Mouse (Mus musculus): ENCODE results near the gene Obp2a. TPM values are rescaled to one million over a fixed set of nuclear protein-coding genes. Genes with fewer than 3 reads are reported as not detected.
"Not testable (repeated sequence)": the region's sequence is repeated elsewhere in the genome, so short reads cannot be mapped to it uniquely, and the experiment has no call there.

Obp2a gene
- total RNA-seq, 2 experiments from 2014 or later: not detected

GRCm38 (mm10) chr2:25709056-25709455, 9.2 kb downstream of the Obp2a start:
- ATAC-seq (ENCODE audit: poor library complexity, severe bottlenecking): not testable (repeated sequence)

GRCm38 (mm10) chr2:25709791-25710190, 9.9 kb downstream of the Obp2a start:
- ATAC-seq (ENCODE audit: poor library complexity, severe bottlenecking): not testable (repeated sequence)

- not testable (repeated sequence) for ATAC-seq (ENCODE audit: poor library complexity, severe bottlenecking)
Observed at GRCm38 (mm10) chr2:25711641-25712040, 11.8 kb downstream of the Obp2a start.

GRCm38 (mm10) chr2:25717222-25717621, 17.4 kb downstream of the Obp2a start:
- ATAC-seq (ENCODE audit: poor library complexity, severe bottlenecking): no peak

- no peak for ATAC-seq (ENCODE audit: poor library complexity, severe bottlenecking)
Observed at GRCm38 (mm10) chr2:25733199-25733930, 33.5 kb downstream of the Obp2a start.

GRCm38 (mm10) chr2:25736709-25737108, 36.9 kb downstream of the Obp2a start, which contains the start of gene Obp2b:
Gene Obp2b (plus strand): TSS chr2:25737009.
- ATAC-seq (ENCODE audit: poor library complexity, severe bottlenecking): not testable (repeated sequence)

- ATAC-seq (ENCODE audit: poor library complexity, severe bottlenecking): no peak
Observed at GRCm38 (mm10) chr2:25741671-25742070, 41.8 kb downstream of the Obp2a start.

Other genes with a start within 250 kb of the Obp2a start
- not detected in 2 replicates for gene Clic3, start 243.2 kb upstream of the Obp2a start, total RNA-seq (2015)
- not detected in 2 replicates for gene Clic3, start 243.2 kb upstream of the Obp2a start, total RNA-seq (2017)
- 36.3 and 36.5 TPM in 2 replicates for gene Paxx, start 238.9 kb upstream of the Obp2a start, total RNA-seq (2015)
- gene Paxx, start 238.9 kb upstream of the Obp2a start, total RNA-seq (2017): 25.7 and 29.6 TPM in 2 replicates
- not detected in 2 replicates for gene Ptgds, start 230.0 kb upstream of the Obp2a start, total RNA-seq (2015)
- not detected in 2 replicates for gene Ptgds, start 230.0 kb upstream of the Obp2a start, total RNA-seq (2017)
- not detected in 2 replicates for gene Lcn12, start 206.1 kb upstream of the Obp2a start, total RNA-seq (2015)
- not detected in 2 replicates for gene Lcn12, start 206.1 kb upstream of the Obp2a start, total RNA-seq (2017)
- gene Fbxw5, start 199.3 kb upstream of the Obp2a start, total RNA-seq (2015): 23.4 and 32.3 TPM in 2 replicates
- gene Fbxw5, start 199.3 kb upstream of the Obp2a start, total RNA-seq (2017): 15.5 and 19.8 TPM in 2 replicates
- 0.18 and 2.1 TPM in 2 replicates for gene C8g, start 198.3 kb upstream of the Obp2a start, total RNA-seq (2015)
- 0.44 and 1.2 TPM in 2 replicates for gene C8g, start 198.3 kb upstream of the Obp2a start, total RNA-seq (2017)
- 9.1 and 9.4 TPM in 2 replicates for gene Traf2, start 153.1 kb upstream of the Obp2a start, total RNA-seq (2015)
- 12.6 and 15.3 TPM in 2 replicates for gene Traf2, start 153.1 kb upstream of the Obp2a start, total RNA-seq (2017)
- 155 and 171 TPM in 2 replicates for gene Edf1, start 142.2 kb upstream of the Obp2a start, total RNA-seq (2015)
- 133 and 145 TPM in 2 replicates for gene Edf1, start 142.2 kb upstream of the Obp2a start, total RNA-seq (2017)
- 0.09 and 2.3 TPM in 2 replicates for gene Mamdc4, start 125.2 kb upstream of the Obp2a start, total RNA-seq (2015)
- gene Mamdc4, start 125.2 kb upstream of the Obp2a start, total RNA-seq (2017): 0.15 and 5.0 TPM in 2 replicates
- gene Phpt1, start 124.8 kb upstream of the Obp2a start, total RNA-seq (2015): 12.7 and 15.1 TPM in 2 replicates
- 8.4 and 11.8 TPM in 2 replicates for gene Phpt1, start 124.8 kb upstream of the Obp2a start, total RNA-seq (2017)
- not detected in 2 replicates for gene Ajm1, start 118.3 kb upstream of the Obp2a start, total RNA-seq (2015)
- gene Ajm1, start 118.3 kb upstream of the Obp2a start, total RNA-seq (2017): not detected in 2 replicates
- gene Rabl6, start 91.5 kb upstream of the Obp2a start, total RNA-seq (2015): 18.3 and 25.7 TPM in 2 replicates
- gene Rabl6, start 91.5 kb upstream of the Obp2a start, total RNA-seq (2017): 34.0 and 43.0 TPM in 2 replicates
- gene Ccdc183, start 82.4 kb upstream of the Obp2a start, total RNA-seq (2015): not detected in 2 replicates
- not detected in 2 replicates for gene Ccdc183, start 82.4 kb upstream of the Obp2a start, total RNA-seq (2017)
- gene Tmem141, start 78.0 kb upstream of the Obp2a start, total RNA-seq (2015): 8.4 and 19.2 TPM in 2 replicates
- gene Tmem141, start 78.0 kb upstream of the Obp2a start, total RNA-seq (2017): 18.5 and 25.2 TPM in 2 replicates
- gene Fcna, start 72.0 kb upstream of the Obp2a start, total RNA-seq (2015): 1.1 and 1.9 TPM in 2 replicates
- 2.2 and 3.2 TPM in 2 replicates for gene Fcna, start 72.0 kb upstream of the Obp2a start, total RNA-seq (2017)
- gene Lcn8, start 46.9 kb upstream of the Obp2a start, total RNA-seq (2015): not detected in 2 replicates
- gene Lcn8, start 46.9 kb upstream of the Obp2a start, total RNA-seq (2017): not detected in 2 replicates
- gene Lcn5, start 42.1 kb upstream of the Obp2a start, total RNA-seq (2015): not detected in 2 replicates
- not detected in 2 replicates for gene Lcn5, start 42.1 kb upstream of the Obp2a start, total RNA-seq (2017)
- not detected in 2 replicates for gene Lcn6, start 23.3 kb upstream of the Obp2a start, total RNA-seq (2015)
- gene Lcn6, start 23.3 kb upstream of the Obp2a start, total RNA-seq (2017): not detected in 2 replicates
- gene Lcn10, start 17.3 kb upstream of the Obp2a start, total RNA-seq (2015): not detected in 2 replicates
- gene Lcn10, start 17.3 kb upstream of the Obp2a start, total RNA-seq (2017): not detected in 2 replicates
- gene Bmyc, start 6.7 kb downstream of the Obp2a start, total RNA-seq (2015): 24.4 and 25.9 TPM in 2 replicates
- 7.6 and 9.3 TPM in 2 replicates for gene Bmyc, start 6.7 kb downstream of the Obp2a start, total RNA-seq (2017)
- gene Obp2b, start 37.0 kb downstream of the Obp2a start, total RNA-seq (2015): not detected in 2 replicates
- gene Obp2b, start 37.0 kb downstream of the Obp2a start, total RNA-seq (2017): not detected in 2 replicates
- not detected in 2 replicates for gene Lcn3, start 65.5 kb downstream of the Obp2a start, total RNA-seq (2015)
- not detected in 2 replicates for gene Lcn3, start 65.5 kb downstream of the Obp2a start, total RNA-seq (2017)
- gene Lcn11, start 77.0 kb downstream of the Obp2a start, total RNA-seq (2015): not detected in 2 replicates
- not detected in 2 replicates for gene Lcn11, start 77.0 kb downstream of the Obp2a start, total RNA-seq (2017)
- not detected in 2 replicates for gene Gm13539, start 82.2 kb downstream of the Obp2a start, total RNA-seq (2015)
- not detected in 2 replicates for gene Gm13539, start 82.2 kb downstream of the Obp2a start, total RNA-seq (2017)
- not detected in 2 replicates for gene Glt6d1, start 115.8 kb downstream of the Obp2a start, total RNA-seq (2015)
- not detected in 2 replicates for gene Glt6d1, start 115.8 kb downstream of the Obp2a start, total RNA-seq (2017)
- gene Lcn9, start 123.1 kb downstream of the Obp2a start, total RNA-seq (2015): not detected in 2 replicates
- gene Lcn9, start 123.1 kb downstream of the Obp2a start, total RNA-seq (2017): not detected in 2 replicates
- gene Sohlh1, start 147.2 kb downstream of the Obp2a start, total RNA-seq (2015): not detected in 2 replicates
- gene Sohlh1, start 147.2 kb downstream of the Obp2a start, total RNA-seq (2017): not detected in 2 replicates
- not detected in 2 replicates for gene Kcnt1, start 163.7 kb downstream of the Obp2a start, total RNA-seq (2015)
- gene Kcnt1, start 163.7 kb downstream of the Obp2a start, total RNA-seq (2017): not detected in 2 replicates